Mouse (Mus musculus) heart, embryonic 13.5 days (tissue): ENCODE measurements at regions not wholly inside any gene's neighbourhood (a gene's known extent, or its start where the extent isn't known, plus 50 kb on each side); places are given as distances from the start of the nearest gene placed in this dataset.
A peak's percentile ranks its signal among the peaks of the same experiment; 100 is the strongest.

Experiments used
- ATAC-seq: fragments of 200-750 bp; cut with Nextera tagmentation; 2 replicates; pipeline ENCODE4 v1.8.0; 2017; ENCODE audit warnings: moderate TSS enrichment; ENCODE audit not compliant: insufficient number of reproducible peaks, low FRiP score, low TSS enrichment; ENCODE audit errors: extremely low read depth
- H3K27ac ChIP-seq: fragments of 300-500 bp; sonication (generic); replicated peaks from 2 replicates; pipeline ENCODE4 v1.5.1; 2015; ENCODE audit warnings: moderate library complexity, mild to moderate bottlenecking, inconsistent platforms
- H3K27me3 ChIP-seq: fragments of 300-500 bp; sonication (generic); replicated peaks from 2 replicates; pipeline ENCODE4 v1.6.1; 2015; ENCODE audit warnings: mild to moderate bottlenecking, inconsistent platforms
- H3K36me3 ChIP-seq: fragments of 300-500 bp; sonication (generic); 2 replicates; pipeline ENCODE4 v1.6.1; 2015; ENCODE audit warnings: mild to moderate bottlenecking, inconsistent platforms
- H3K4me1 ChIP-seq: fragments of 300-500 bp; sonication (generic); 2 replicates; pipeline ENCODE4 v1.6.1; 2015; ENCODE audit warnings: inconsistent platforms
- H3K4me2 ChIP-seq: fragments of 300-500 bp; sonication (generic); 2 replicates; pipeline ENCODE4 v1.6.1; 2015; ENCODE audit warnings: inconsistent platforms, mild to moderate bottlenecking, moderate library complexity
- H3K4me3 ChIP-seq: fragments of 300-500 bp; sonication (generic); 2 replicates; pipeline ENCODE4 v1.5.1; 2015; ENCODE audit warnings: moderate library complexity, mild to moderate bottlenecking, inconsistent platforms
- H3K9ac ChIP-seq: fragments of 300-500 bp; sonication (generic); 2 replicates; pipeline ENCODE4 v1.6.1; 2015; ENCODE audit warnings: inconsistent platforms, mild to moderate bottlenecking, moderate library complexity
- H3K9me3 ChIP-seq: fragments of 300-500 bp; sonication (generic); 2 replicates; pipeline ENCODE4 v1.6.1; 2016; ENCODE audit warnings: inconsistent platforms
- WGBS: fragments of 180-500 bp; shearing (Covaris S2); methylation state at CpG from one replicate; pipeline ENCODE4 v1.1.7; 2015; ENCODE audit warnings: mixed read lengths; 5-methylcytosine and 5-hydroxymethylcytosine counted together

DNA sequence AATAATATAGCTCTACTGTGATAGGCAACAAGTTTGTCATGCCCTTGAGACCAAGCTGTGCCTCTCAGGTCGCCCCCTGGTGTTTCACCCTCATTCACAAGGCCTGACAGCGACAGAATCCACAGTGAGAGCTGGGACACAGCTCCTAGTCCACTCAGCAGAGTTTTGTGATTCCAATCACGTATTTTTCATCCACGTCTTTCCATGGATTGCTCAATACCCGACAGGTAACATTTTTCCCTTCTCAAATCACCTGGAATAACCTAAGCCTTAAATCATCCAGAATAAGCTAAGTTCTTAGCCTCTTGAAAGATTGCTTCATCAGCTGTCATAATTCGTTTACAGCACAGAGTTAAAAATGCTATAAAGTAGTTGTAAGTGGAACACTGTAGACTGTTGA lies 211.3 kb downstream of the Ccdc91 start:
- H3K4me1 ChIP-seq: no peaks in the 10 kb centered on the region
- H3K9ac ChIP-seq: no peak overlapping the region
- WGBS: 59% methylated on average over 6 of the region's 6 CpGs
- no peak for ATAC-seq
- H3K4me2 ChIP-seq: no peak overlapping the region
- H3K4me3 ChIP-seq: no peak overlapping the region
- no peaks in the 10 kb centered on the region for H3K9me3 ChIP-seq
- H3K27ac ChIP-seq: no peak overlapping the region
- no peaks in the 10 kb centered on the region for H3K36me3 ChIP-seq
- no peaks in the 10 kb centered on the region for H3K27me3 ChIP-seq

DNA sequence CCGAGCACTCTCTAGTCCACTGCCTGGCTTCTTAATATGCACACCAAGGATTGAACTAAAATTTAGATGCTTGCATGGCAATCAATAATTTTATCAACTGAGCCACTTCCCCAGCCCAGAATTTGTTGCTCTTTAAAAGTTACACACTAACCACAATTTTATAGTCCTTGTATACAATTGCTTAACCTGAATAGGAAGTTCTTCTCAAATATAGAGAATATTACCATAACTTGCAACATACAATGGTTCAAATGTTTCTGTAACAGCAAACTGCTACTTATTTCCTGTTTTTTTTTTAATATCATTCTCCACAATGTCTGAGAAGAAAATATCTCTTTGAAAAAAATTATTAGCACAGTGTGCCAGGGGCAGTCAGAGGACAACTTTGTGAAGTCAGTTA lies 222.6 kb downstream of the Ccdc91 start:
- H3K4me1 ChIP-seq: peaks cover 3% of the 10 kb centered on the region; the same call in 1 of the 2 replicates
- H3K9me3 ChIP-seq: no peaks in the 10 kb centered on the region
- H3K9ac ChIP-seq: no peak overlapping the region
- no peak for ATAC-seq
- no peaks in the 10 kb centered on the region for H3K27me3 ChIP-seq
- no peak overlapping the region for H3K4me3 ChIP-seq
- H3K36me3 ChIP-seq: no peaks in the 10 kb centered on the region
- no peak overlapping the region for H3K27ac ChIP-seq
- H3K4me2 ChIP-seq: no peak overlapping the region
- 75% methylated on average over 1 of the region's 1 CpGs for WGBS

DNA sequence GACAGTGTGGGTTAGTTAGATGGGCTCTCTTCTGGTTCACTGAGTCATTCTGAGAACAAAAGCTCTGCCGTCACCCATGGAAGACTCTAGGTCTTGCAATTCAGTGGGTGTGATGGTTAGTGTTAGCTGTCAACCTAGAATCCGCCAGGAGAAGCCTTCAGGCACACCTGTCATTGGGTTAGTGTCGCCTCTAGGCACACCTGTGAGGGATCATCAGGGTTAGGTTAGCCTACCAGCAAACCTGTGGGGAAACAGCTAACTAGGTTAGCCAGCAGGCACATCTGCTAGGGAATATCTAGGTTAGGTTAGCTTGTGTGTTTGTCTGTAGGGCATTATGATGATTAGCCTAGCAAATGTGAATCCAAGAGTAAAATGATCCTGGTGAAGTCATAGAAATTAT lies 223.8 kb downstream of the Ccdc91 start:
- Histone ChIP-seq H3K27ac (no peak overlapping the region), H3K27me3 (no peaks in the 10 kb centered on the region), H3K4me2 (no peak overlapping the region), H3K4me3 (no peak overlapping the region), H3K36me3 (no peaks in the 10 kb centered on the region), H3K4me1 (peaks cover 7% of the 10 kb centered on the region), H3K9ac (no peak overlapping the region), H3K9me3 (no peaks in the 10 kb centered on the region)
- WGBS: 65% methylated on average over 3 of the region's 3 CpGs
- ATAC-seq: no peak

DNA sequence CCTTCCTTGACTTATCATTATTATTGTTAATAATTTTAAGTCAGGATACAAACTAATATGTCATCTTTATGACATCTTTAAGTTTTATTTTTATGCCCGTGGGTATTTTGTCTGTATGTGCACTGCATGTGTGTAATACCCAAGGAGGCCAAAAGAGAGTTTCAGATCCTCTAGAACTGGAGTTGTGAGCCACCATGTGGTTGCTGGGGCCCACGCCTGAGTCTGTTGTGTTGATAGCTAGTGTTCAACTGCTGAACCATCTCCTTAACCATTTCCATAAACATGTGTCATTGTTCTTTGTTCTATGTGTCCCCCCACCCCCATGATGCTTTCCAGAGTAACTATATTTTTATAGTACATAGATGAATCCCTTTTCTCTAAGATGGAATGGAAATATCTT lies 225.0 kb downstream of the Ccdc91 start:
- H3K9ac ChIP-seq: no peak overlapping the region
- H3K27me3 ChIP-seq: no peaks in the 10 kb centered on the region
- no peaks in the 10 kb centered on the region for H3K9me3 ChIP-seq
- 55% methylated on average over 2 of the region's 2 CpGs for WGBS
- H3K4me2 ChIP-seq: no peak overlapping the region
- ATAC-seq: no peak
- peaks cover 7% of the 10 kb centered on the region for H3K4me1 ChIP-seq
- no peak overlapping the region for H3K27ac ChIP-seq
- H3K36me3 ChIP-seq: no peaks in the 10 kb centered on the region
- no peak overlapping the region for H3K4me3 ChIP-seq

DNA sequence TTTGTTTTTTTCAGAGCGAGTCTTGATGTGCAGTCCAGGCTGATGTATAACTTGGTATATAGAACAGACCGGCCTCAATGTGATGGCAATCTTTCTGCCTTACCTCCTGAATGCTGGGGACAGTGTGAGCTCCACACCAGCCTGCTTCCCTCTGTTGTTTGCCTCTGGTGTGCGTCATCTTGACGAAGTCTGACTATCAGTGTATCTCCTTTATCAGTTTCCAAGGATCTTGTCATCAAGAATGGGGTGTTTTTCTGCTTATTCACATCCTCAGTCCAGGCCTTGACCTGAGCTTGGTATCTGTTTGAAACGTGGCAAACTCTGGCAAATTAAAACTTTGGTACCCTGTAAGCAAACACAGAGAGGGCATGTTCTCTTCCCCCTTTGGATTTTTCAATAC lies 226.3 kb downstream of the Ccdc91 start:
- no peak overlapping the region for H3K4me3 ChIP-seq
- H3K9ac ChIP-seq: no peak overlapping the region
- WGBS: 53% methylated on average over 5 of the region's 5 CpGs
- H3K27ac ChIP-seq: no peak overlapping the region
- no peak for ATAC-seq
- H3K36me3 ChIP-seq: no peaks in the 10 kb centered on the region
- H3K9me3 ChIP-seq: no peaks in the 10 kb centered on the region
- no peaks in the 10 kb centered on the region for H3K27me3 ChIP-seq
- H3K4me2 ChIP-seq: no peak overlapping the region
- peaks cover 7% of the 10 kb centered on the region for H3K4me1 ChIP-seq

DNA sequence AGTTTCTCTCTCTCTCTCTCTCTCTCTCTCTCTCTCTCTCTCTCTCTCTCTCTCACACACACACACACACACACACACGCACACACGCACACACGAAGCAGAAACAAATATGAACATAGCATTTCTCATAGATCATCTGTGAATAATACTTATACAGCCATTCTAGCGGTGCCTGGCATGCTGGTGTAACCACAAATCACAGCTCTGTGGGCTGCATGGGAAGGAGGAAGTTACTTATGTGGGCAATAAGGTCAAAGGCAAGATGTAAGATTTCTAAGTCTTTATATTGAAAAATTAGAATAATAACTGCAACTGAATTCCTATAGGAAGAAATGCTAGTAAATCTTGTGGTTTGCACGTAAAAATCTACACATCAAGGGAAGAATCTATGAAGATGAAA lies 228.7 kb downstream of the Ccdc91 start:
- Histone ChIP-seq H3K4me2 (no peak overlapping the region), H3K9me3 (no peaks in the 10 kb centered on the region), H3K27me3 (no peaks in the 10 kb centered on the region), H3K4me1 (peaks cover 4% of the 10 kb centered on the region; the same call in 1 of the 2 replicates), H3K27ac (no peak overlapping the region), H3K36me3 (no peaks in the 10 kb centered on the region), H3K9ac (no peak overlapping the region), H3K4me3 (no peak overlapping the region)
- WGBS: 90% methylated on average over 5 of the region's 5 CpGs
- no peak for ATAC-seq

DNA sequence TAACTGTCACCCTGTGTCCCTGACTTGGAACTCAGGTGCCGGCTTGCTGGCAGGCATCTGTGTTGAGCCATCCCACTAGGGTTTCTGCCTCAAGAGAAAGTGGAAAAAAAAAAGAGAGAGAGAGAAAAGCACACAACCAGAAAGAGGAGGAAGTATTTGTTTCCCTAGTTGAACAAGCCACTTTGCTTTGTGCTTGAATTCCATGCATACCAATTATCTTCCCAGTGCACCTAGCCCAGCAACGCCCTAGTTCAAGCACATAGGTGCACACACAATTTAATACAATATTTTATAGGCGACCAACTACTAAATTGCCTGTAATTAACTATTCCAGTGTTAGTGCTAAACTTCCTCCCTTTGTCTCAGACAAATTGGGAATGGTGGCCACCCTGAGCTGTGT lies 230.3 kb downstream of the Ccdc91 start:
- WGBS: 62% methylated on average over 3 of the region's 3 CpGs
- H3K4me2 ChIP-seq: no peak overlapping the region
- no peak overlapping the region for H3K27ac ChIP-seq
- ATAC-seq: no peak
- H3K4me1 ChIP-seq: peaks cover 4% of the 10 kb centered on the region; the same call in 1 of the 2 replicates
- no peak overlapping the region for H3K4me3 ChIP-seq
- H3K9ac ChIP-seq: no peak overlapping the region
- H3K27me3 ChIP-seq: no peaks in the 10 kb centered on the region
- H3K36me3 ChIP-seq: no peaks in the 10 kb centered on the region
- H3K9me3 ChIP-seq: no peaks in the 10 kb centered on the region

DNA sequence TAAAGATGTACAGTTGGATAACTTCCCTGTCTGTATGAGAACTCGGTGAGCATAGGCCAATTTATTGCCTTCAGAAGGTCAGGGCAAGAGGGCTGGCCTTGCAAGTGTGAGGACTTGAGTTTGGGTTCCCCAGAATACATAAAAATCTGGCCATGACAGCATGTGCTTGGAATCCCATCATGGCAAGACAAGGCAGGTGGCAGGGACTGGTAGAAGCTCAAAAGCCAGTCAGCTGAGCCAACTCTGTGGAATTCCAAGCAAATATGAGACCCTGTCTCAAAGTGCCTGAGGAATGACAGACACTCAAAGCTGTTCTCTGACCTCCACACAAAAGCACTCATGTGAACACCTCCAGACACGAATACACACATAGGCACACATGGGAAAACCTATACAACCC lies 231.1 kb downstream of the Ccdc91 start:
- ATAC-seq: no peak
- no peak overlapping the region for H3K4me3 ChIP-seq
- no peaks in the 10 kb centered on the region for H3K36me3 ChIP-seq
- peaks cover 4% of the 10 kb centered on the region; the same call in 1 of the 2 replicates for H3K4me1 ChIP-seq
- no peaks in the 10 kb centered on the region for H3K27me3 ChIP-seq
- WGBS: 75% methylated on average over 2 of the region's 2 CpGs
- H3K27ac ChIP-seq: no peak overlapping the region
- H3K4me2 ChIP-seq: no peak overlapping the region
- H3K9ac ChIP-seq: no peak overlapping the region
- no peaks in the 10 kb centered on the region for H3K9me3 ChIP-seq

DNA sequence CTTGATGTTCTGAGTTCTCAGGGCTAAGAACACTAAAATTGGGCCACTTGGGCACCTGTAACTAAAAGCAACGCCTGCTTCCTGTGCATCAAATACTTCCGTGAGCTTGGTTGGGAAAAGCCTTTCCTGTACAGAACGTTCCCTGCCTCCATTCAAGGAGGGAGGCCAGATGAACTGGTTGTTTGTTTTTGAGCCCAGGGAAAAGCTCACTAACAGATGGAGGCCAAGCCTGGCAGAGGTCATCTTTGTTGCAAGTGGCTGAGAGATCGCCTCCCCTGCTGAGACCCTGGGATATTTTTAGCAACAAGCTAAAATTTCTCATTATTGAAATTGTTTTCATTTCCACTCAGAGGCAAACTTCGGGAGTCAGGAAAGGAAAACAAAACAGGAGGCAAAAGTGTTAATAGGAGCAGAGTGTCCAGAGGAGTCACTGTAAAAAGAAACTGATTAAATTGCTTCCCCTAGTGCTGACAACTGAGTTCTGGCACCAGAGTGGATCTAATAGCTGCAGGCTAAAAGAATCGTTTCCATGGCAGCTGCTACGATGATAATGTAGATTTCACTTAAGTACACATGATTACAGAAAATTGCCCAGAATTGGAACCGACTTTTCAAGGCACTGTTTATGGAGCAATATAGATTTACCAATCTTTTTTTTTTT lies 242.6 kb downstream of the Ccdc91 start:
- Histone ChIP-seq H3K27ac (0 out of 2 replicates have a peak overlapping the region, but pooled peaks have one; percentile 21), H3K36me3 (no peaks in the 10 kb centered on the region), H3K27me3 (no peaks in the 10 kb centered on the region), H3K4me2 (peak overlapping the region; percentile 43), H3K9ac (0 out of 2 replicates have a peak overlapping the region, but pooled peaks have one; percentile 4), H3K9me3 (no peaks in the 10 kb centered on the region), H3K4me3 (no peak overlapping the region), H3K4me1 (peaks cover 14% of the 10 kb centered on the region)
- ATAC-seq: no peak
- WGBS: 15% methylated on average over 8 of the region's 8 CpGs

DNA sequence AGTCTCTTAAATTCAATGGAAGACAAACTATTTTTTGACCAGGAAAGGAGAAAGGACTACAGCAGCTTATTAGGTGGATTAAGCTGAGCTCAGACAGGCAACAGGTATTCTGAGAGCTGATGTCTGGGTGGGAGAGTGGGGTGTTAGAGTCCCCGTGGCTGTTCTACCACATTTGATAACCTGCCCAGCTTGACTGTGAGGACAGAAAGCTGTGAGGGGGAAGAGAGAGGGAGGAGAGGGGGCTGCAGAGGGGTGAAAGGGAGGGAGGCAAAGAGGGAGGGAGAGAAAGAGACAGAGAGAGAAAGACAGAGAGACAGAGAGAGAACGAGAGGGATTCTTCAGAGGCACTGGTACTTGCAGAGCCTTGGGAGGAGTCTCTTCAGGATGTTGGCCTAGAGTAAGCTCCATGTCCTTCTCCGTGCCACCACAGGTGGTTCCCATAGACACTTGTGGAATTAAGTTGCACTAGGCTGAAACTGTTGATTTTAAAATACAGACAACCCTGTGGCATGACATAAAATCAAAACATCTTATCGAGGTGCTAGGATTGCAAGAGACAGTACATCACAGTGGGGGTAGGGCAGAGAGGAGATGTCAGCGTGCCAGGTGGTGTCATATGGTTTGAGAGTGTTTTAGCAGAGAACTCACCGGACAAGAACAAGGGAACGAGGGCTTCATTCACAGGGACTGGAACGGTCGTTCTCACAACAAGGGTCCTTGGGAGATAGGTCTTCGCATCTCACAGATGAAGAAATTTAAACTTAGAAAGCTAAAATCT lies 243.3 kb downstream of the Ccdc91 start:
- no peaks in the 10 kb centered on the region for H3K36me3 ChIP-seq
- no peak overlapping the region for H3K4me2 ChIP-seq
- no peak overlapping the region for H3K27ac ChIP-seq
- peaks cover 14% of the 10 kb centered on the region for H3K4me1 ChIP-seq
- no peaks in the 10 kb centered on the region for H3K9me3 ChIP-seq
- WGBS: 68% methylated on average over 10 of the region's 10 CpGs
- ATAC-seq: no peak
- peak overlapping the region; percentile 19; the same call in 1 of the 2 replicates for H3K9ac ChIP-seq
- no peaks in the 10 kb centered on the region for H3K27me3 ChIP-seq
- H3K4me3 ChIP-seq: no peak overlapping the region

DNA sequence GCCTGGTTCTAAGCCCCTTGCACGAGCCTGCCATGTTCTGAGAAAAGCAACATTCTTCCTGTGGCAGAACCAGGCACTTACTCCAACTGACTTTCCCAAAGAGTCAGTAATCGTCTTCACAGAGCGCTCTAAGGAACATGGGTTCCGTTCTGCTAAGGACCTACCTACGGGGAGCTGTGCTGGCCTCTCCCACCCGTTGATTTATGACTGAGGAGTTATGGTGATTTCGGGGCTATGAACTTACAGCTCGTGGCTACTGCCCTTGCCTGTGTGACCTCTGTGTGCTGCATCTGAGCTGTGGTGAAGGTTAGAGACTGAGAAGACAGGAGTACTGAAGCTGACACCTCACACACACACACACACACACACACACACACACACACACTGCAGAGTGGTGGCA lies 243.9 kb downstream of the Ccdc91 start:
- H3K4me2 ChIP-seq: no peak overlapping the region
- no peak overlapping the region for H3K27ac ChIP-seq
- H3K4me3 ChIP-seq: no peak overlapping the region
- H3K36me3 ChIP-seq: no peaks in the 10 kb centered on the region
- H3K9ac ChIP-seq: no peak overlapping the region
- 70% methylated on average over 8 of the region's 8 CpGs for WGBS
- no peaks in the 10 kb centered on the region for H3K9me3 ChIP-seq
- H3K4me1 ChIP-seq: peaks cover 14% of the 10 kb centered on the region
- no peaks in the 10 kb centered on the region for H3K27me3 ChIP-seq
- no peak for ATAC-seq

DNA sequence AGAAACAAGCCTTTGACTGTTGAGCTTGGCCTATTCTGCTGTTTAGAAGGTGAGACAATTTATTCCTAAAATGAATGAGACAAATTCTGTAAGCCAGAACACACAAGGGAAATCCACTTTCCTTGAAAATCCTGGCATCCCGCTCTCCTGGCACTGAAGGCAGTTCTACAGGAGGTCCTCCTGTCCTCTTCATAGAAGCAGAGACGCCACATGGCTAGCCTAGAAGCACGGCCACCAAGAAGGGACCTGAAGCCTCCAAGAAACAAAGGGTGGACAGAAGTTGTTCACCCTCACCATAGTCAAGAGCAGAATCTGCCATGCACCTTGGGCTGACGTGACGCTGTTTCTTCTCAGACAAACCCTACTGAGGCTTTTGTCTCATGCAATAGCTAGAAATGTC lies 247.7 kb downstream of the Ccdc91 start:
- Histone ChIP-seq H3K27me3 (no peaks in the 10 kb centered on the region), H3K36me3 (no peaks in the 10 kb centered on the region), H3K4me2 (no peak overlapping the region), H3K4me3 (no peak overlapping the region), H3K4me1 (peaks cover 8% of the 10 kb centered on the region), H3K27ac (no peak overlapping the region), H3K9ac (no peak overlapping the region), H3K9me3 (no peaks in the 10 kb centered on the region)
- 82% methylated on average over 5 of the region's 5 CpGs for WGBS
- no peak for ATAC-seq
